Mouse (Mus musculus): ENCODE results near the gene Amz1. TPM values are rescaled to one million over a fixed set of nuclear protein-coding genes. Genes with fewer than 3 reads are reported as not detected.
A peak's percentile ranks its signal among the peaks of the same experiment; 100 is the strongest.

Gene Amz1
- 10 to 100 TPM; 16.2 to 20.2 TPM for total RNA-seq (2021)
- long read RNA-seq, experiment 1, full-length matches to known transcripts, result 13 of 26 reads
- long read RNA-seq, experiment 1, partial matches to known transcripts, result 2 of 26 reads
- long read RNA-seq, experiment 1, other reads (novel, unspliced or antisense), result 11 of 26 reads
- long read RNA-seq, experiment 2, full-length matches to known transcripts, result 5 of 14 reads
- long read RNA-seq, experiment 2, partial matches to known transcripts, result 3 of 14 reads
- long read RNA-seq, experiment 2, other reads (novel, unspliced or antisense), result 6 of 14 reads

DNA sequence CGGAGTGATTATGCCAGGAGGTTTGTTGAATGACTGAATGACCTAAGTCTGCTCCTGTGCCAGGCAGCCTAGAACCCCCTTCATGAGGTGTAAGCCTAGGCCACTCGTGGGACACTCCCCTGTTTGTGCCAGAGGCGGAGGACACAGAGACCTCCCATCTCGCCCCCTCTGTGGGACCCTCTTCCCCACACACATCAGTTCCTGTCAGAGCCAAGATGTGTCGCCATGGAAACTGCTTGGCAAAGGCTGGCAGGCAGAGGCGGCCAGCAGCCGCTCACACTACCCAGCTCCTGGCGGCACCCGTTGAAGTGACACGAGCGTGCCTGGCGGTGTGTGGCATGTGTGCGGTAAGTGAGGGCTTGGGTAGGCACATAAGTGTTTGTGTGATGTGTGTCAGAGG, at the start of gene Amz1:
Amz1 (plus strand) TSS at position 306 of the 400 bp plus-strand sequence.
- peak; percentile 3 for TF ChIP-seq CTCF (IDR thresholded peaks at IDR 0.05)
- intact Hi-C loops (cut with DNase I), result no loop called here
- Histone ChIP-seq H3K4me3 (peak within 1 kb of the TSS; percentile 30), H3K27ac (peak within 1 kb of the TSS; percentile 40)
- peak; percentile 67 to 75 for DNase-seq (ENCODE audit: extremely low spot score in 1 of 2, low spot score in 2 of 2)

DNA sequence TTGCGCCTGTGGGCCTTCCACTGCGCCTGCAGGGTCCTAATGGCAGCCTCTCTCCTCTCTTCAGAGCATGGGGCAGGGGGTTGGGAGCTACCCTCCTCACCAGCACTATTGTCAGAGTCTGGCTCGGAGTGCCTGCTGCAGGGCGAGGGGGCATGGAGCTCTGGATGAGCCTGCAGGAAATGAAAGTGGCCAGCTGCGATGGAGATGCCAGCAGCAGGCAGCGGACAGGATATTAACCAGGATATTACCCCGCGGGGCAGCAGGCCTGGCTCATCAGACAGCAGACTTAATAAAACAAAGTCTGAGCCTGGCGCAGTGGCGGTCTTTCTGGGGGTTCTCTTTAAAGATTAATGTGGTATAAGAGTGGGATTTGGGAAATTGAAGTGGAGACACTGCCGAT, 48.8 kb upstream of the Amz1 start:
- intact Hi-C loops (cut with DNase I), result no loop called here
- no peak for TF ChIP-seq CTCF (IDR thresholded peaks at IDR 0.05)
- H3K27ac ChIP-seq, result no peak overlapping the region

DNA sequence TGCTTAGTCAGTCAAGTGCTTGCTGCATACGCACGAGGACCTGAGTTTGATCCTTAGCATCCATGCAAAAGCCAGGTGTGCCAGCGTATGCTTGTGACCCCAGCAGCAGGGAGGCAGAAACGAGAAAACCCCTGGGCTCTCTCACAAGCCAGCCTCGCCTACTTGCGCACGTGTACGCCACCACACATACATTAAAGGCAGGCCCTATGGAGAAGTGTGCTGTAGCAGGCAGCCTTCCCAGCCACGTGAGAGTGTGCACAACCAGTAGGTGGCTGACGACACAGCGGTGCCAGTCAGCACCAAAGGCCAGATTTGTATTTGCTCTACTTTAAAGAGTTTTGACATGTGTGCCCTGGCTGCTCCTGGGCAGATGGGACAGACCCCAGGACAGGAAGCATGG, 48.3 kb upstream of the Amz1 start:
- DNase-seq (ENCODE audit: extremely low spot score in 1 of 2, low spot score in 2 of 2), result peak in 1 of 2 experiments; percentile 33
- H3K4me3 ChIP-seq, result no peak overlapping the region
- intact Hi-C loops (cut with DNase I), result no loop called here
- H3K27ac ChIP-seq, result no peak overlapping the region
- no peak; the same call in 1 of the 2 replicates for TF ChIP-seq CTCF (IDR thresholded peaks at IDR 0.05)

More for the DNA sequence above, 48.8 kb upstream of the Amz1 start:
- no peak for DNase-seq (ENCODE audit: extremely low spot score in 1 of 2, low spot score in 2 of 2)
- H3K4me3 ChIP-seq, result no peak overlapping the region

DNA sequence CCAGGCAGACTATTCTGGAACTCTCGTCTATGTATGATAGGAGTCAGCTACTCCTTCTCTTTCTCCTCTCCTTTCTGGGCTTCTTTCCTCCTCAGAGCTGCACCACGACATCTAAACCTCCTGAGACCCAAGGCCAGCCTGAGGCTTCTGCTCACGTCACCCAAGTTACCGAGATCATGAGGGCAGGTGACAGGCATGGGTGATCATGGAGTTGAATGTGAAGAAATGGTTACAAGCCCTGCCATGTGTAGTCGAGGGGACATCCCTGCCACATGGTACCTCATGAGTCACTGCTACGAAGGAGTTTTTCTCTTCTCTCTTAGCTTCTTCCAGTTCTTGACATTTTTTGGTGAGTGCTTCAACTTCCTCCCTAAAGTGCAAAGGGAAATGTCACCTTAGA, 46.8 kb upstream of the Amz1 start:
- H3K4me3 ChIP-seq, result no peak overlapping the region
- intact Hi-C loops (cut with DNase I), result no loop called here
- DNase-seq (ENCODE audit: extremely low spot score in 1 of 2, low spot score in 2 of 2), result no peak
- no peak overlapping the region for H3K27ac ChIP-seq
- no peak for TF ChIP-seq CTCF (IDR thresholded peaks at IDR 0.05)

DNA sequence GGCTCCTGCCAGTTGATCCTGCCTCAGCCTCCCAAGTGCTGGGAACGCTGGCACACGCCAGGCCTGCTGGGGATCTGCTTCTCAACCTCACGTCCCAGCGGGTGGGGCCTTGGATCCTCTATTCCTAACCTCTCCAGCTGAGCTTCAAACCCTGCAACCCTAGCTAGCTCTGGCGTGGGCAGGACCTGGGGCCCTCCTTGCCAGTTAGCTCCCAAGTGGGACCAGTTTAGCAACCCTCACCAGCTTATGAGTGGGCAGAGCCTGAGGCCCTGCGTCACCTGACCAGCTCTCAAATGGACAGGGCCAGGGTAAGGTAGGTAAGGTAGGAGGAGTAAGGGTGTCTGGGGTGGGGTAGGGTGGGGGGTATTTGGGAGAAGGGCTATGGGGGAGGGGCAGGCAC, 43.9 kb upstream of the Amz1 start:
- no peak overlapping the region for H3K4me3 ChIP-seq
- DNase-seq (ENCODE audit: extremely low spot score in 1 of 2, low spot score in 2 of 2), result no peak
- no peak overlapping the region for H3K27ac ChIP-seq
- intact Hi-C loops (cut with DNase I), result loop anchor here (10.0 kb wide), 1 partner anchor 235 kb away; the partner anchor contains the start of gene Gm4869
- no peak for TF ChIP-seq CTCF (IDR thresholded peaks at IDR 0.05)

DNA sequence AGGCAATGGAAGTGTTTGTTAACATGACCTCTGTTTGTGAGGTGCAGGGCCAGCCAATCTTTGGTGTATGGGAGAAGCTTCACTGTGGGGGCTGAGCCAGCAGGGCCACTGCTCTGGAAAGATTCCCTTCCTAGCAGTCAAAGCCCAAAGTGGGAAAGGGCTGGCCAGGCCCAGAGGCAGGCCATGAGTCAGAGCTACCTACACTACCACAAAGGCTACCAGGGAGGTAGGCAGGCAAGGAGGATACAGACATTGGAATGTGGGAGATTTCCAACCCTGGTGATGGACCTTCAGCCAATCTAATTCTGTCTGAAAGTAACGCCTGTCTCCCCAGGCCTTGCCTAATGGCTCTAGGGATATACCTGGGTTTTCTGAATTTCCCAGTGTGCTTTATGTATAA, 43.0 kb upstream of the Amz1 start:
- no peak for TF ChIP-seq CTCF (IDR thresholded peaks at IDR 0.05)
- intact Hi-C loops (cut with DNase I), result loop anchor here (10.0 kb wide), 1 partner anchor 236 kb away; the partner anchor contains the start of gene Gm4869

DNA sequence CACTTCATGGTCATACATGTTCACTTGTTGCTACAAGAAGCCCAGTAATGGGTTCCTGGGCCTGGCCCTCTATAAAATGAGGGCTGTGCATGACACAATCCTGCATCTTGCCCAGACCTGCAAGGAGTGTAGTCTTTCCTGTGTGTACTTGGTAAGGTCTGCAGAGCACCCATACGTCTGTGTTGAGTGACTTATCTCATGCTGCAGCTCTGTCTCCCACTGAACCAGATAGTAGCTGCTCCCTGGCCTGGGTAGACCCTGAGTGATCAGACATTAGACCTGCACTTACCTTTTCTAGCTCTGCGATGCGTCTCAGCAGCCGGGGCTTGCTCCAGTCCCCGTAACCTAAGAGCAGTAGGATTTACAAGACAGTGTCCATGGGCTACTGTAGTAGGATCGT, 41.8 kb upstream of the Amz1 start:
- no peak overlapping the region for H3K27ac ChIP-seq
- intact Hi-C loops (cut with DNase I), result loop anchor here (10.0 kb wide), 1 partner anchor 237 kb away; the partner anchor contains the start of gene Gm4869
- DNase-seq (ENCODE audit: extremely low spot score in 1 of 2, low spot score in 2 of 2), result no peak
- H3K4me3 ChIP-seq, result no peak overlapping the region
- TF ChIP-seq CTCF (IDR thresholded peaks at IDR 0.05), result no peak

More for the DNA sequence above, 43.0 kb upstream of the Amz1 start:
- Histone ChIP-seq H3K27ac (no peak overlapping the region), H3K4me3 (no peak overlapping the region)
- no peak for DNase-seq (ENCODE audit: extremely low spot score in 1 of 2, low spot score in 2 of 2)

DNA sequence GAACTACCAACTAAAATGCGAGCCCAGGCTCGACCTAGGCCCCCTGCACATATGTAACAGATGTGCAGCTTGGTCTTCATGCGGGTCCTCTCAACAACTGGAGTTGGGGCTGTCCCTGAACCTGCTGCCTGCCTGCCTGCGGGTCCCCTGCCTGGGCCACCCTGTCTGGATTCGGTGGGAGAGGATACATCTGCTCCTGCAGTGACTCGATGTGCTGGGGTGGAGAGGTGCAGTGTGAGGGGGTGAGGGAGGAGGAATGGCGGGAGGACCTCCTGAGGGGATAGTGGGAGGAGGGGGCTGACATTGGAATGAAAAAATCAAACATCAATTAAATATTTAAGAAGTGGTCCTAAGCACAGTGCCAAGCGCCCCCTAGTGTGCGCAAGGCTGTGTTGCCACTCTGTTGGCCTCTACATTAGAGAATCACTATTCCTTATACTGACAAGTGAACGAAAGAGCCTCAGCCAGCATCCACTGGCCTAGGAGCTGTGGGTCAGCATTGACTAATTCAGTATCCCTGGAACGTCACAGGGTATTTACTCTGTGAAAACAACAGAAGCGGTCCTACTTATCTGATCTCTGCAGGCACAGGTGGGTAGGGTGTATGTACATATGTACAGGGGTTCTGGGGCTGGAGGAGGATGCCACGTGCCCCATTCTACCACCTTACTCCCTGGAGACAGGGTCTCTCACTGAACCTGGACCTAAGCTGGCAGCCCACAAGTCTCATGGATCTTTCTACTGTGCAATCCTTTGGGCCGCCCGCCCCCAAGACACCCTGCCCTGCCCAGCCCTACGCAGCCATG, 39.4 kb upstream of the Amz1 start:
- peak; percentile 90 for TF ChIP-seq CTCF (IDR thresholded peaks at IDR 0.05)
- Histone ChIP-seq H3K27ac (no peak overlapping the region), H3K4me3 (no peak overlapping the region)
- peak; percentile 38 to 45 for DNase-seq (ENCODE audit: extremely low spot score in 1 of 2, low spot score in 2 of 2)
- intact Hi-C loops (cut with DNase I), result loop anchor here (1.0 to 10.0 kb wide), 2 partner anchors 144 to 240 kb away; partner anchors contain the start of gene Gm4869

DNA sequence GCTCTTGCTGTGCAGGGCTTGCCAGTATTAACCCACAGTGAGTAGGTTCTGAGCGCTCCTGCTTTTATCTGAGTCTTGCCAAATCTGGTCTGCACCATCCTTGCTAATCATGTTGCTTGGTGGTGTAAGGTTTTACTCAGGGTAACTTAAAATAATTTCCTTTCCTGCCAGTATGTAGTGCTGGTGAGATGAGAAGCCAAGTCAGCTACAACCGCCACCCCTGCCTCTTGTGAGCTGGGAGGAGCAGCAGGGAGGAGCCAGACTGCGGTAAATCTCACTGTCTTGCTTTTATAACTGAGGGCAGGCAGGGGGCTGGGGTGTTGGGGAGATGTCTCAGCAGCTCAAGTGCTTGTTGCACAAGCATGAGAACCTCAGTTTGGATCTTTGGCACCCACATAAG, 35.5 kb upstream of the Amz1 start:
- TF ChIP-seq CTCF (IDR thresholded peaks at IDR 0.05), result no peak
- Histone ChIP-seq H3K27ac (peak overlapping the region; percentile 7; the same call in 1 of the 2 replicates), H3K4me3 (no peak overlapping the region)
- DNase-seq (ENCODE audit: extremely low spot score in 1 of 2, low spot score in 2 of 2), result peak in 1 of 2 experiments; percentile 37
- intact Hi-C loops (cut with DNase I), result loop anchor here (10.0 kb wide), 1 partner anchor 244 kb away; the partner anchor contains the start of gene Gm4869

DNA sequence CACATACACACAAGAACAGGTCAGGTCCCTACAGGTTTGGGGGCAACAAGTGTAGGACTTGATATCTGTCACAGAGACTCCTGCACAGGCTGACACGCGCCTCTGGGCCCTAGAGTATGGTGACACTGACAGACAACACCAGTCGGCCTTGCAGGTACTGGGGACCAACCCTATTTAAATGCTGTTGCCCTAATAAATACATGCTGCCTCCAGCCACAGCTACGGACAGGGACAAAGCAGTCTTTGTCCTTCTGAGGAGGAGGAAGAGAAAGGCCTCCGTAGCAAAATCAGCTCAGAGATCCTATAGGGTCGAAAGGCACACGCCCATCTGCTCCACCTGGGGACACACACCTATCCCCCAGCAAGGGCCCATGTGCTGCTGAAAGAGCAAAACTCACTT, 27.9 kb upstream of the Amz1 start:
- no peak for DNase-seq (ENCODE audit: extremely low spot score in 1 of 2, low spot score in 2 of 2)
- intact Hi-C loops (cut with DNase I), result no loop called here

DNA sequence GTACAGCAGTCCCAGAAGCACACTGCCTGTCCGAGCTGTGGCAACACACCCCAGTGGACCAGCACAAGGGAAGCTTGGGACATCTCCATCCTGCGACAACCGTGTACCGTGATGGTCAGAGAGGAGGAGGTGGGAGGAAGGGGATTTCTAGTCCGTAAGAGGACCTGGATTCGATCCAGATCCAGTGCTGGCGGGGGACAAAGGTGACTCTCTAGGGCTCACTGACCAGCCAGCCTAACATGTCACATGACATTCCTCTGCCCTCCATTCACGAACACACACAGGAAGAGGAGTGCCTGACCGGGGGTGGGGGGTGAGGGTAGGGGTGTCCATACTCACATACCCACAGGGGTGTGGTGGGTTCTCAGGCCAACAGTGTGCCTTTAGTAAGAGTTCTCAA, 24.2 kb upstream of the Amz1 start:
- TF ChIP-seq CTCF (IDR thresholded peaks at IDR 0.05), result no peak
- DNase-seq (ENCODE audit: extremely low spot score in 1 of 2, low spot score in 2 of 2), result no peak
- H3K27ac ChIP-seq, result no peak overlapping the region
- intact Hi-C loops (cut with DNase I), result no loop called here
- no peak overlapping the region for H3K4me3 ChIP-seq

More for the DNA sequence above, 27.9 kb upstream of the Amz1 start:
- H3K4me3 ChIP-seq, result no peak overlapping the region
- H3K27ac ChIP-seq, result no peak overlapping the region
- TF ChIP-seq CTCF (IDR thresholded peaks at IDR 0.05), result no peak

DNA sequence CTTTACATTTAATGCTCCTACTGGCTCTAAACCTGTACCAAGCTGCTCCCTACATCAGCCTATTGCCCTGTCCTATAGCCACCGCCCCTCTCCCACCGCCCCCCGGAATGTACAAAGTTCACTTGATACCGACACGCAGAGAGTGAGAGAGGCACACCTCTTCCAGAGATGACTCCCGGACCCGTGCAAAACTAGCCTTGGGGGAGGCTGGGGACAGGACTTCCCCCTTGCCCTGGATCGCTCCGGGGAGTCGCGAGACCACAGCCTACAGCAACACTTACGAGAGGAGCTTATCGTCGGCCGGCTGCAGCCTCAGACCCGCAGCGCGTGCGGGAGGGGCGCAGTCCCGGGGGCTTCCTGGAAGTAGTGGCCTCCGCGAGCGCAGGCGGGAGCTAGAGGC, 22.3 kb upstream of the Amz1 start:
- no peak for DNase-seq (ENCODE audit: extremely low spot score in 1 of 2, low spot score in 2 of 2)
- no peak for TF ChIP-seq CTCF (IDR thresholded peaks at IDR 0.05)
- intact Hi-C loops (cut with DNase I), result no loop called here

More for the DNA sequence above, 22.3 kb upstream of the Amz1 start:
- H3K4me3 ChIP-seq, result peak overlapping the region; percentile 77
- H3K27ac ChIP-seq, result peak overlapping the region; percentile 95

Data from left cerebral cortex, adult 2 months (tissue).